10 mouse cellular contexts compared by ENCODE assay signal in genomic region chr1:131970322-131970660, GRCm38 (mm10). TPM values are rescaled to one million over a fixed set of nuclear protein-coding genes. Genes with fewer than 3 reads are reported as not detected.
A peak's percentile ranks its signal among the peaks of the same experiment; 100 is the strongest.
DNase-seq lines count a peak whose midpoint lies in the region; ATAC-seq lines count a peak whose summit lies in the region.
"Had no signal": no experiment of that assay in that cellular context is flagged by ENCODE, and none has a peak within 500 bp of the region (broad histone marks: within the 10 kb centered on the region; RNA-seq: fewer than 3 reads in every experiment).

No protein-coding gene starts in this region.

- H3K27me3 ChIP-seq in forebrain, embryonic 10.5 days (ENCODE audit: poor library complexity, severe bottlenecking), result peaks cover 74% of the 10 kb centered on the region
- no peaks in the 10 kb centered on the region for H3K27me3 ChIP-seq in forebrain, embryonic 16.5 days (replicated peaks; ENCODE audit: control insufficient read depth, insufficient read depth, low read length)
- peaks cover 28% of the 10 kb centered on the region for H3K27me3 ChIP-seq in midbrain, embryonic 10.5 days (ENCODE audit: low read depth, poor library complexity, severe bottlenecking)
- H3K27me3 ChIP-seq in midbrain, embryonic 16.5 days (ENCODE audit: control insufficient read depth, insufficient read depth, low read depth, low read length), result no peaks in the 10 kb centered on the region
- H3K27me3 ChIP-seq in midbrain, embryonic 12.5 days, result peaks cover 3% of the 10 kb centered on the region; the same call in 1 of the 2 replicates

- no peak overlapping the region for H3K4me2 ChIP-seq in forebrain, embryonic 16.5 days (ENCODE audit: low read length)
- no peak overlapping the region for H3K4me2 ChIP-seq in midbrain, embryonic 16.5 days (ENCODE audit: low read length)
- H3K4me2 ChIP-seq in midbrain, embryonic 12.5 days (replicated peaks), result peak overlapping the region; percentile 41

- no peaks in the 10 kb centered on the region for H3K9me3 ChIP-seq in forebrain, embryonic 10.5 days
- H3K9me3 ChIP-seq in forebrain, embryonic 16.5 days (ENCODE audit: control insufficient read depth, low read length), result no peaks in the 10 kb centered on the region
- no peaks in the 10 kb centered on the region for H3K9me3 ChIP-seq in midbrain, embryonic 10.5 days (replicated peaks)
- no peaks in the 10 kb centered on the region for H3K9me3 ChIP-seq in midbrain, embryonic 16.5 days (replicated peaks; ENCODE audit: control insufficient read depth, low read length, poor library complexity, severe bottlenecking)
- no peaks in the 10 kb centered on the region for H3K9me3 ChIP-seq in midbrain, embryonic 12.5 days

- peak overlapping the region; percentile 34 for H3K4me3 ChIP-seq in forebrain, embryonic 10.5 days
- H3K4me3 ChIP-seq in forebrain, embryonic 16.5 days (replicated peaks; ENCODE audit: low read length), result no peak overlapping the region
- H3K4me3 ChIP-seq in midbrain, embryonic 10.5 days, result peak overlapping the region; percentile 45
- no peak overlapping the region for H3K4me3 ChIP-seq in midbrain, embryonic 16.5 days (ENCODE audit: low read depth, low read length)
- no peak overlapping the region for H3K4me3 ChIP-seq in midbrain, embryonic 12.5 days

- H3K9ac ChIP-seq in forebrain, embryonic 16.5 days (replicated peaks; ENCODE audit: low read depth, low read length), result no peak overlapping the region
- no peak overlapping the region for H3K9ac ChIP-seq in midbrain, embryonic 16.5 days (ENCODE audit: low read depth, low read length)
- no peak overlapping the region for H3K9ac ChIP-seq in midbrain, embryonic 12.5 days (replicated peaks)

- DNase-seq in forebrain, embryonic 10.5 days (ENCODE audit: extremely low spot score, low spot score), result no peak
- DNase-seq in midbrain, embryonic 10.5 days (ENCODE audit: low spot score), result no peak
- DNase-seq in kidney, postnatal 14 days, result peak; percentile 40
- no peak for DNase-seq in right cerebral cortex, postnatal 36 days (ENCODE audit: low spot score in 2 of 2)
- DNase-seq: adrenal gland, postnatal 25 days; cerebellum, adult 8-10 months had no signal

- peak overlapping the region; percentile 92 for H3K27ac ChIP-seq in forebrain, embryonic 10.5 days
- H3K27ac ChIP-seq in forebrain, embryonic 16.5 days (ENCODE audit: low read length), result no peak overlapping the region
- H3K27ac ChIP-seq in midbrain, embryonic 10.5 days (replicated peaks), result peak overlapping the region; percentile 95
- no peak overlapping the region for H3K27ac ChIP-seq in midbrain, embryonic 16.5 days (ENCODE audit: low read length)
- peak overlapping the region; percentile 92 for H3K27ac ChIP-seq in midbrain, embryonic 12.5 days (replicated peaks)

- WGBS in forebrain, embryonic 10.5 days, result 25% methylated on average over 5 of the region's 5 CpGs
- 42% methylated on average over 5 of the region's 5 CpGs for WGBS in forebrain, embryonic 16.5 days
- WGBS in midbrain, embryonic 10.5 days, result 30% methylated on average over 5 of the region's 5 CpGs
- WGBS in midbrain, embryonic 16.5 days, result 38% methylated on average over 5 of the region's 5 CpGs
- 30% methylated on average over 5 of the region's 5 CpGs for WGBS in midbrain, embryonic 12.5 days

- ATAC-seq in forebrain, embryonic 16.5 days, result no peak
- ATAC-seq in midbrain, embryonic 16.5 days, result no peak
- no peak for ATAC-seq in midbrain, embryonic 12.5 days (ENCODE audit: low FRiP score, low read depth)
- no peak for ATAC-seq in monocyte, adult 5-6 weeks (replicated peaks; ENCODE audit: insufficient number of reproducible peaks, low FRiP score, low TSS enrichment, poor library complexity, severe bottlenecking)

- no peaks in the 10 kb centered on the region for H3K36me3 ChIP-seq in forebrain, embryonic 10.5 days (replicated peaks)
- no peaks in the 10 kb centered on the region for H3K36me3 ChIP-seq in forebrain, embryonic 16.5 days (ENCODE audit: control insufficient read depth, insufficient read depth)
- H3K36me3 ChIP-seq in midbrain, embryonic 10.5 days, result no peaks in the 10 kb centered on the region
- no peaks in the 10 kb centered on the region for H3K36me3 ChIP-seq in midbrain, embryonic 16.5 days (ENCODE audit: control insufficient read depth, insufficient read depth, low read length)
- H3K36me3 ChIP-seq in midbrain, embryonic 12.5 days, result no peaks in the 10 kb centered on the region

- H3K4me1 ChIP-seq in forebrain, embryonic 10.5 days, result peaks cover 100% of the 10 kb centered on the region
- peaks cover 20% of the 10 kb centered on the region for H3K4me1 ChIP-seq in forebrain, embryonic 16.5 days (replicated peaks; ENCODE audit: control insufficient read depth, insufficient read depth, low read length)
- peaks cover 100% of the 10 kb centered on the region for H3K4me1 ChIP-seq in midbrain, embryonic 10.5 days
- H3K4me1 ChIP-seq in midbrain, embryonic 16.5 days (ENCODE audit: control insufficient read depth, insufficient read depth, low read length), result peaks cover 22% of the 10 kb centered on the region
- H3K4me1 ChIP-seq in midbrain, embryonic 12.5 days, result peaks cover 85% of the 10 kb centered on the region

RNA-seq across cellular contexts. Expression of gene Slc45a3, which starts 7.5 kb away (rescaled TPM):
- 9.0 and 9.3 TPM in 2 replicates for polyA plus RNA-seq in forebrain, embryonic 10.5 days (2016; fragmentation: Nextera tagmentation; extraction: Ambion mirVana)
- 2.0 and 2.1 TPM in 2 replicates for polyA plus RNA-seq in forebrain, embryonic 16.5 days (2015; fragmentation: Nextera tagmentation; extraction: Ambion mirVana)
- 18.6 and 22.3 TPM in 2 replicates for polyA plus RNA-seq in midbrain, embryonic 10.5 days (2016; fragmentation: Nextera tagmentation; extraction: Ambion mirVana)
- polyA plus RNA-seq in midbrain, embryonic 16.5 days (2015; fragmentation: Nextera tagmentation; extraction: Ambion mirVana), result 2.3 and 2.7 TPM in 2 replicates
- polyA plus RNA-seq in midbrain, embryonic 12.5 days (2016; fragmentation: Nextera tagmentation; extraction: Ambion mirVana), result 27.4 and 30.2 TPM in 2 replicates
- not detected in 3 replicates for total RNA-seq in monocyte, adult 5-6 weeks (2017)

RNA-seq across cellular contexts. Expression of gene Elk4, which starts 37.1 kb away (rescaled TPM):
- 12.0 and 13.8 TPM in 2 replicates for polyA plus RNA-seq in forebrain, embryonic 10.5 days (2016; fragmentation: Nextera tagmentation; extraction: Ambion mirVana)
- 12.5 and 13.5 TPM in 2 replicates for polyA plus RNA-seq in forebrain, embryonic 16.5 days (2015; fragmentation: Nextera tagmentation; extraction: Ambion mirVana)
- 12.5 and 13.3 TPM in 2 replicates for polyA plus RNA-seq in midbrain, embryonic 10.5 days (2016; fragmentation: Nextera tagmentation; extraction: Ambion mirVana)
- polyA plus RNA-seq in midbrain, embryonic 16.5 days (2015; fragmentation: Nextera tagmentation; extraction: Ambion mirVana), result 8.1 and 8.7 TPM in 2 replicates
- 18.9 and 19.9 TPM in 2 replicates for polyA plus RNA-seq in midbrain, embryonic 12.5 days (2016; fragmentation: Nextera tagmentation; extraction: Ambion mirVana)
- total RNA-seq in monocyte, adult 5-6 weeks (2017), result 94.2 to 198 TPM (median 109 TPM) in 3 replicates

RNA-seq across cellular contexts. Expression of gene Nucks1, which starts 60.0 kb away (rescaled TPM):
- 120 and 122 TPM in 2 replicates for polyA plus RNA-seq in forebrain, embryonic 10.5 days (2016; fragmentation: Nextera tagmentation; extraction: Ambion mirVana)
- polyA plus RNA-seq in forebrain, embryonic 16.5 days (2015; fragmentation: Nextera tagmentation; extraction: Ambion mirVana), result 59.4 and 66.7 TPM in 2 replicates
- polyA plus RNA-seq in midbrain, embryonic 10.5 days (2016; fragmentation: Nextera tagmentation; extraction: Ambion mirVana), result 103 and 104 TPM in 2 replicates
- polyA plus RNA-seq in midbrain, embryonic 16.5 days (2015; fragmentation: Nextera tagmentation; extraction: Ambion mirVana), result 50.1 and 53.6 TPM in 2 replicates
- 102 and 118 TPM in 2 replicates for polyA plus RNA-seq in midbrain, embryonic 12.5 days (2016; fragmentation: Nextera tagmentation; extraction: Ambion mirVana)
- total RNA-seq in monocyte, adult 5-6 weeks (2017), result 79.3 to 93.1 TPM (median 86.9 TPM) in 3 replicates

Comparison
In these comparisons a context has a peak if more than half of its experiments do, and no peak if none do; other contexts are left out.
1. H3K27ac ChIP-seq: peak in forebrain, embryonic 10.5 days (single experiment), midbrain, embryonic 10.5 days (single experiment) and midbrain, embryonic 12.5 days (single experiment); none in forebrain, embryonic 16.5 days (single experiment) and midbrain, embryonic 16.5 days (single experiment).
2. H3K4me3 ChIP-seq: peak in forebrain, embryonic 10.5 days (single experiment) and midbrain, embryonic 10.5 days (single experiment); none in forebrain, embryonic 16.5 days (single experiment), midbrain, embryonic 16.5 days (single experiment) and midbrain, embryonic 12.5 days (single experiment).